Mouse (Mus musculus): ENCODE measurements around the gene Msh5. TPM values are rescaled to one million over a fixed set of nuclear protein-coding genes. Genes with fewer than 3 reads are reported as not detected.
A peak's percentile ranks its signal among the peaks of the same experiment; 100 is the strongest.

Msh5 gene
- 1 to 10 TPM; 1.5 to 1.6 TPM for total RNA-seq (2021)
- long read RNA-seq, partial matches to known transcripts = 0 of 1 reads
- long read RNA-seq, other reads (novel, unspliced or antisense) = 1 of 1 reads

DNA sequence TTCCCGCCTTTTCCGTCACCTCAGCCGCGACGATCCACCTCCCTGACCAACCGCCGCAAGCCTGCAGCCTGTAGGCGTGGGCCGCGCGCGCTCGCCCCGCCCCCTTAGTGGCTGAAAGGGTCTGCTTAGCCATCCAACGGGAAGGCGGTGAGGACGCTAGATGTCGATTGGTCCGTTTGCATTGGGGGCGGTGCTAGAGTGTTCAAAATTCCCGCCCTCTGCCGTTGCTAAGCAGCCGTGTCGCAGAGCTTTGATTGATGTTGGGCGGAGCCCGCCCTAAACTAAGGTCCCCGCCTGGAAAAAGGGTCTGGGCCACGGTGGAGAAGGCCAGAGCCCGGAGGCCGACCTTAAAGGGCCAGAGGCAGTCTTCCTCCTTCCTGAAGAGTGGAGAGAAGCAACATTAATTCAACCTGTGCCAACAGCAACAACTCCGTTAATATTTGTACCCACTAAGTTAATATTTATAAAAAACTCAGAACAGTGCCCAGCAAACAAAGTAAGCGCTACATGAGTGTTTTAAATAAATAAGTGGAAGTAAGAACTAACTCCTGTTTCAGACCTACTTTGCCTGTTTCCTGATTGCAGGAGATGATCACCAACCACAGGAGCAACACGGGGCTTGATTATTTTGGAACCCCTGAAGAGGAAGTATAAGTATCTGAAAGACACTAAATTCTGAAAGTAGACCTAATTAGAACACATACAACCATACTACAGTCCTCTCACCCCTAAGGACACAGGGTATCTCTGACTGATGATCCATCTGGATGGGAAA, at the start of gene Msh5:
TSS of gene Msh5 (minus strand) at position 65 of the 775 bp plus-strand sequence.
- peak; percentile 83 to 93 for DNase-seq (ENCODE audit: low spot score in 2 of 2)

DNA sequence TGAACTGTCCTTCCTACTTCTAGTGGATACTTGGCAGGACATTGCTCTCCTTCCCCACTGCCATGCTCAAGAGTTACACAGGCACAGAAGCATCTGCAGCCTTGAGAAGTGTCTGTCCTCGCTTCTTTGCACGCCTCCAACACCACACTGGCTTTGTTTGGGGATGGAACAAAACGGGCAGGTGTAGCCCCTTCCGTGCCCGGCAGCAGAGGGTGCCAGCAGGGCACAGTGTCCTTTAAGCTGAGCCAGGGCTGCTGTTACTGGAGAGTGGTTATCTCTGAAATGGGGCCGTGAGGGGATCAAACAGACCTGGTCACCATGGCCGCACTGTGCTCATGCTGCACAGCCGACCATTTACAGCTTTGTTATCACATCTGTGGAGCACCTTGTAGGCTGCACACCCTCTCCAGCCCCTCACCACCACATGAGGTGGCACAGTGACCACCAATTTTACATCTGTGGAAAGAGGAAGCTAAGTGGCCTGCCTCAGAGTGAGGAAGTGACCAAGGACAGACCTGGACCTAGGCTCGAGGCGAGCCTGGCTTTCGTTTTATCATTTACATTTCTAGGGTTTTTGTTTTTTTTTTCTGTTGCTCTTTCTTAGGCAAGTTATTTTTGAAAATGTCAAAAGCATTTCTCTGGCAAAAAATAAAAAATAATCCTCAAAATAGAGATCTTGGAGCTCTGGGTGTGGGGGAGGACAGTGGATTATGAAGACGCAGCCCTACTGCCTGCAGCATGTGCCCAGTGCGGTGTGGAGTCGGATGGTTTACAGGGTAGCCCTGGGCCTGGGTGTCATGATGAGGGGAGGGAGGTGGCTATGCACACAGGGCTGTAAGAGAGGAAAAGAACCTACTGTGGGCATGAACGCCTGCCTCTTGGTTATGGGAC, 48.2 kb upstream of the Msh5 start:
- no peak for DNase-seq (ENCODE audit: low spot score in 2 of 2)

DNA sequence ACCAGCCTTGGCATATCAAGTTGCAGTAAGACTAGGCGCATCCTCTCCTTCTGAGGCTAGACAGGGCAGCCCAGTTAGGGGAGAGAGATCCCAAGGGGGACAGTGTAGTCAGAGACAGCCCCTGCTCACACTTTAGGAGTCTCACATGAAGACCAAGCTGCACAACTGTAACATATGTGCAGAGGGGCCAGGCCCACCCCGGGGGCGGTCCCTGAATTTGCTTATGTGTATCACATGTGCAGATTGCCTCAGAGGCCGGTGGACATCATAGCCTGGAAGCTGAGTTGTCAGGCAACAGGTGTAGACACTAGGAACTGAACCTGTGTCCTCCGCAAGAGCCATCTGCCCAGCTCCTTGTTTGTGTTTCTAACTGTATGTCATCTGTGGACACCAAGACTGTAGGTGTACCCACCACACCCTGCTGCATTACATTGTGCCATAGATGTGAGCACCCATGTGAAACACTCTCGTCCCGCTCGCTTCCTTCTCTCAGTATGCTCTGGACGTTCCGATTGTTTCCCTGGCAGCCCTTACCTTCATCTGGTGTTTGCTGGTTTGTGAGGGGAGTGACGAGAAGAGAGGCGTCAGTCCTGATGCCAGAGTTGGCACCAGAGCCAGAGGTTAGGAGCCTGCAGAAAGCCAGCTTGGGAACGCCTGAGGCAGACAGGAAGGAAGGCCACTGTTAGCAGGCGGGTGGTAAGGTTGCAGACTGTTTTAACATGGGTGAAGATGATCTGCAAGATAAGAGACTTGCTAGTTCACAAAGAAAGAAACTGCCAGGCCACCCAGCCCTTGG, 46.1 kb upstream of the Msh5 start:
- DNase-seq (ENCODE audit: low spot score in 2 of 2) = no peak

DNA sequence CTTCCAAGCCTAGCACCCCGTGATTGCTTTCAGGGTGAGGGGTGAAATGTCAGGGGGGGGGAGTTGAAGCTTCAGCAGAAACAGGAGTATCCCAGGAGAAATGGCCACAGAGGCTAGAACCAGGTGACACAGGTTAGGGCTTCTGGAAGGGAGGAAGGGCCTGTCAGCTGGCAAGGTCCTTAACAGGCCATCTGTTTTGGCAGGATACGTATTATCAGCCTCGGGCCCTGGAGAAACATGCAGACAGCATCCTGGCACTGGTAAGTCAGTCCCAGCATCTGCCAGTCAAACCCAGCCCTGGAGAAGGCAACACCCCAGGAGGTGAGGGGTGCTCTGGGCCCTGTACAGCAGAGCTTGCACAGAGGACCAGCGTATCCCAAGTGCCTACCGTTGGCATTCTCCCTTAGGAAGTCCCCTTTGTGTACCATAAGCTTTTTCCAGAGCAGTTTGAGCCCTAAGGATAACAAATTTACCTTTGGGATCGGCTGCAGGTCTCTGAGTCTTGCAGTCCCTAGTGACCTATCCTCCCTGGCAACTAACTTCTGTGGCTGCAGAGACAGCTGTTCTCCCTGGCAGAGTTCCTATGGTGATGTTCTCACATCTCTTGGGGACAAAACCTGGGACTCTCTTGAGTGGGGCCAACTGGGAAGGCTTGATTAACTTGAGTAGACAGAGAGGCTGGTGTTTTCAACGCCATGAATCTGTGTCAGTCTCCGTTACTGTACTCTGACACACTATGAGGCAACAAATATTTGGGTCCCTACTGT, 43.8 kb upstream of the Msh5 start:
- DNase-seq (ENCODE audit: low spot score in 2 of 2) = no peak

DNA sequence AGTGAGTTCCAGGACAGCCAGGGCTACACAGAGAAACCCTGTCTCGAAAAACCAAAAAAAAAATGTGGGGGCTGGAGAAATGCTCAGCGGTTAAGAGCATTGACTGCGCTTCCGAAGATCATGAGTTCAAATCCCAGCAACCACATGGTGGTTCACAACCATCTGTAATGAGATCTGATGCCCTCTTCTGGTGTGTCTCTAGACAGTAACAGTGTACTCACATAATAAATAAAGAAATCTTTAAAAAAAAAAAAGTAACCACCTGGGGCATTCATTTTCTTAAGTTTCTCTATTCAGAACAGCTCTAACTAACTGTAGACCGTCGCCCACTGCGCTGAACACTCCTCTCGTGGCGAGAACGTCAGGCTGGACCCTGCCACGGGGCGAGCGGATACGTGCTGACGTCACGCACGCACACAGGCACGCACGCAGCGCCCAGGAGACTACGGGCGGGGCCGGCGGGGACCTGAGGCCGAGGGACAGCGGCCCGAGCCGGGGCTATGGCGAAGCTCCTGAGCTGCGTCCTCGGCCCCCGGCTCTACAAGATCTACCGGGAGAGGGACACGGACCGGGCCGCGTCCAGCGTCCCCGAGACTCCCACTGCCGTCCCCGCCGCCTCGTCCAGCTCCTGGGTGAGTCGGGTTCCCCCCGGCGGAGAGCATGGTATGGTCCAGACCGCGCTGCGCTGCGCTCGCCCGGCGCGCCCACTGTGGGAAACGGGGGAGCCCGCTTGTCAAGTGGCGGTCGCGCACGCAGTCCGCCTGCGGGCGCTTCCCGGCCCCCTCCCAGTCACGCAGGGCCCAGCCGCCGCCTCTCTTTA, 42.5 kb upstream of the Msh5 start, which contains the start of gene Abhd16a:
TSS of gene Abhd16a (plus strand) at position 439 of the 820 bp plus-strand sequence.
- peak; percentile 92 to 96 for DNase-seq (ENCODE audit: low spot score in 2 of 2)

DNA sequence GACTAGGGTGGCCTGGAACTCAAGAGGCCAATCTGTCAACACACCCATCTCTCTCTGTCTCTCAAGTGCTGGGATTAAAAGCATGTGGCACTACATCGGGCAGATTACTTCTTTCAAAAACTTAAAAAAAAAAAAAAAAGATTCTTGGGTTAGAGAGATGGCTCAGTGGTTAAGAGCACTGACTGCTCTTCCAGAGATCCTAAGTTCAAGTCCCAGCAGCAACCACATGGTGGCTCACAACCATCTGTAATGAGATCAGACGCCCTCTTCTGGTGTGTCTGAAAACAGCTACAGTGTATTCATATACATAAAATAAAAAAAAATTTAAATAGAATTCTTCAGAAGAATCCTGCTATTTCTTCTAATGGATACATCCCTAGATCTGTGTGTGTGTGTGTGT, 41.6 kb upstream of the Msh5 start:
- no peak for DNase-seq (ENCODE audit: low spot score in 2 of 2)

DNA sequence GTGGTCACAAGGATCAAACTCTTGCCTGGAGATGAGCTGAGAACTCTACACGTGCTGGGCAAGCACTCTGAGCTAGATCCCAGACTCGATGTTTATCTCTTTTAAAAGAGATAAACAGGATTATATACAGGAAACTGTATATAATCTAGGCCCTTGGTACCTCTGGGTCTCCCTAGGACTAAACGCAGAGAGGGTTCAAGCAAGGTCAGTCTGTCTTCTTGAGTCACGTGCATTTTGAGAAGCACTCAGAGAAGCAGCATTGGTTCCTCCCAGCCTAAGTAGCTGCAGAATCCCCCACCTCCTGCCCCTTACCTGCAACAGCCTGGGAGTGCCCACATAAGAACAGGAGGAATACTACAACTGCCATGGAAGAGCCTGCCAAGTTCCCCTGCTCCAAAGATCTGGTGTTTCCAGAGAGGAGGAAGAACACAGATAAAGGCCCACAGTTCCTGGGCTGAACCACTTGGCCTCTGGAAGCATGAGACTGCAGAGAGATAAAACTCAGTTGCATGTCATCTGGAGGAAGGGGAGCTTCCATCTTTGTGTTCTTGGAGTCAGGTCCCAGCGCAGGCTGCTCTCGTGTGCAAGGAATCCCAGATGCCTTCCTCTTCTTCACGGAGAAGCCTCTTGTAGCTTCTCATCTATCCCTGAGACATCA, 38.8 kb upstream of the Msh5 start, which contains the start of gene Ly6g6f:
TSS of gene Ly6g6f (minus strand) at position 403 of the 658 bp plus-strand sequence.
- DNase-seq (ENCODE audit: low spot score in 2 of 2) = no peak

DNA sequence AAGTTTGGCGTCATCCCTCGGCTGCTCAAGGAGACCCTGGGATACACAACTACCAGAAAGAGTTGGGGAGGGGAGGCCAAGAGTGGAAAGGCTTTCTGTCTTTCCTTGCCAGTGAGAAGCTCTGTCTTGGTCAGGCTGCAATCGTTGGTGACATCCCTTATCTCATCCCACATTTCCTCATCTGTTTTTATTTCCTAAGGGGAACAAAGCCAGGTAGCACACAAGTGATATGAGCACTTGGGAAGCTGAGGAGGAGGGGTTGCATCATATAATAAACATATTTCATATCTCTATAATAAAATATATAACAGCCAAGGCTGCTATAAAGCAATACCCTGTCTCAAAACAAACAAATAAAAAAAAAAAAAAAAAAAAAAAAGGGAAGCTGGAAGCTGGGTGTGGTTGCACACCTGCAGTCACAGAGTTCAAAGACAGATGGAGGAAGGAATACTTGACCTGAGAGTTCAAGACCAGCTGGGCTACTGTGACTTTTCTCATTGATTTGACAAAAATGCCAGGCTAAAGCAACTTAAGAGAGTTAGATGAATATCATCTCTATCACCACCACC, 37.5 kb upstream of the Msh5 start:
- no peak for DNase-seq (ENCODE audit: low spot score in 2 of 2)

DNA sequence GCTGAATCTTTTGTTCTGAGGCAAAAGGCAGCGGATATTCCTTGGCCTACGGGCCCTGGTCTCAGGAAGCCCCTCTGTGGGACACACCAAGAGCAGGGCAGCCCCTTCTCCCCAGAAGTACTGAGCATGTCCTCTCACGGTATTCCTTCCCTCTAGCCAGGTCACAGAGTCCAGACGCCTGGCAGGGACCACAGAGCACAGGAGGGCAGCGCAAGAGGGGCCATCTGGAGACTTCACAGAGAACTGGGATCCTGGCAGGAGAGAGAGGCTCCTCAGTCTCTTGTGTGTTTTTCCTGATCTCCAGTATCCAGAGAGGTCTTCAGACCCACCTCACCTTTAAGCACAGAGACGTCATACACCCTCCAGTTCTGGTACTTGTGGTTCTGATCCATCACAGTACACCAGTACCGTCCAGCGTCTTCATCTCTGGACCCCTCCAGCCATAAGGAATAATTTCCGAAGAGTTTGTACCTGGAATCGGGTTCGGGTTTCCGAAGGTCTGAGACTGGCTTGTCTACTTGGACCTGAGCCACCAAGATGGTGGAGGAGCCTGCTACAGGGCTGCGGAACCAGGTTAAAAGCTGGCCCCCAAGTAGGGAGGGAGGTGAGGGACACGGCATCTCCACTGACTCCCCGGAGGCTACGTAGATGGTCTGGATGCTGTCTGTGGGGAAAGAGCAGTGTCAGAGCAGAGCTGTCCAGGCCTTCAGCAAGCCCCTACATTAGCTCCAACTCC, 36.5 kb upstream of the Msh5 start:
- no peak for DNase-seq (ENCODE audit: low spot score in 2 of 2)

DNA sequence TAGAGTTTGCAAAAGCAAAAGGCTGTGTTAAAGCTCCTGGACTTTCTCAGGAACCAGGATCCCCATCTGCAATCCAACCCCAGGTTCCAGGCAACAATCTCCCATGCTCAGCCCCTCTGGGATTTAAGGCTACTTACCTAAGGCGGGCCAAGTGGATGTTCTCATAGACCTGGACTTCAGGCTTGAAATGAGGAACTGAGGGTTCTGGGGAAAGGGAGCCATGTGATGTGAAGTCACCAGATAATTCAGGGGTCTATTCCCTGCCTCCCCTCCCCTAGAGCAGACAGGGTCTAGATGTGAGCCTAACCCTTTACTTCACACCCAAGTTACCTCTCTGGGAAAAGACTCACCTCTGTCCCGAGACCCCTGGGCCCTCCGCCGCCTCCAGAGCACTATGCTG, 34.2 kb upstream of the Msh5 start:
- no peak for DNase-seq (ENCODE audit: low spot score in 2 of 2)

DNA sequence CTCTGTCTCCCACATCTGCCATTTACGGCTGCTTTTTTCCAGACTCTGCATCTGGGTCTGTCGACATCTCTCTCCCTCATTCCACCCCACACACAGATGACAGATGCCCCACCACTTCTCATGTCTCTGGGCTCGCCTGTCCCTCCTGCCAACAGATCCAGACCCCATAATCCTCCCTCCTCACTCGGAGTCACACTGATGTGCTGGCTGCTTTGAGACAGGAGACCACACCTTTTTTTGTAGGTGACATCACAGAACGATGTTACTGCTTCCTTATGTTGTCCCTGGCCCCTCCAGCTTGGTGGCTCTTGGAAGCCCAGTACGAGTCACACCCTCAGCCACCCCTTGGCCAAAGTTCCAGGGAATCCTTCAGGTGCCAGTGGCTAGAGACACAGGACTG, 33.7 kb upstream of the Msh5 start:
- no peak for DNase-seq (ENCODE audit: low spot score in 2 of 2)

DNA sequence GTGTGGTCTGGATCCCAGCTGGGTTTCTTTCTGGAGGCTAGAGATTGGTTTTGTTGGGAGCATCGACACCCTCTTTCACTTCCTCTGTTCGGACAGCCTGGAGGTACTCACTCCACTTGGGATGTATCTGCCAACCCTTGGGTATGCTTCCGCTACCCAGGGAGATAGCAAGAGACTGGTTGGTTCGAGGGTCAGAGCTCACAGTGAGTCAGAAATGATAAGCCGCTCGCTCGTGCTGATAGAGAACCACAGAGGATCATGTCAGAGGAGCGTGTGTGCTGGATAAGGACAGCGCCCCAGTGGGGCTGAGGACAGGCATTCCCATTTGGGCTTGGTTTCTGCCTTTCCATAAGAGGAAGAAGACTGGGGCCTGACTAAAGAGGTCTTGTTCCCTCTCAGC, 33.2 kb upstream of the Msh5 start:
- no peak for DNase-seq (ENCODE audit: low spot score in 2 of 2)

DNA sequence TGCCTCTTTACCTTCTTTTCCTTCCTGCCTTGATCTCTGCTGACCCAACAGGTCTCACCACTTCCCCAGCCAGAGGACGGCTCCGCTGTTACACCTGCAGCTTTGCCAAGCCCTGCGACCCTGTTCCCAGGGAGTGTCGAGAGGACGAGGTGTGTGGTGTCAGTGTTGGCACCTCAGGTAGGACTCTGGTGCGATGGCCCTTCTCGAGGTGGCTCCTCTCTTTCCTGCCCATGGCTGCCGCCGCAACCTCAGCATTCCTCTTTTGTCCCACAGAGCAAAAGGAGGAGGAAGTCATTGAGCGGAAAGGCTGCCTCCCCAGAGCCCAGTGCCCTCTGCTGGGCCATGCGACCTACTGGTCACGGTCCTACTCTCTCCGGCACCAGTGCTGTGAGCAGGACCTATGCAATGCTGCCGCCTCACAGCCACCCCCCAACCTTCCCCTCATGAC, 31.3 kb upstream of the Msh5 start, which contains the start of gene Ly6g6d:
TSS of gene Ly6g6d (minus strand) at position 280 of the 448 bp plus-strand sequence.
- no peak for DNase-seq (ENCODE audit: low spot score in 2 of 2)

DNA sequence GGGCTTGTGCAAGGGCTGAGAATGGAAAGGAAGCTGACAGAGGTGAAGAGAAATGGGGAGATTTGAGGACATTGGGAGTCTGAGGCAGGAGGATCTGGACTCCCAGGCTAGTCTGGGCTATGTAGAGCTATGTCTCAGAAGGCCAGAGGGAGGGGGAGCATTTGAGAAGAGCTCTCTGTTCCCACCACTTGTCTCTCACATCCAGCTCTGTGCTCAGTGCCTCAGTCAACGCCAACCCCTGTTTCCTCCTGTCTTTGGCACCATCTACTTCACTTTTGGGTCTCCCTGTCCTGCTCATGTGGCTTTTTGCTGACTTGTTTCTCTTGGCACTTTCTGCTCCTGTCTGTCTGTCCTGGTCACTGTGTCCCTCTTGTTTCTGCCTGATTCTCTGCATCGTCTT, 30.7 kb upstream of the Msh5 start:
- DNase-seq (ENCODE audit: low spot score in 2 of 2) = no peak

DNA sequence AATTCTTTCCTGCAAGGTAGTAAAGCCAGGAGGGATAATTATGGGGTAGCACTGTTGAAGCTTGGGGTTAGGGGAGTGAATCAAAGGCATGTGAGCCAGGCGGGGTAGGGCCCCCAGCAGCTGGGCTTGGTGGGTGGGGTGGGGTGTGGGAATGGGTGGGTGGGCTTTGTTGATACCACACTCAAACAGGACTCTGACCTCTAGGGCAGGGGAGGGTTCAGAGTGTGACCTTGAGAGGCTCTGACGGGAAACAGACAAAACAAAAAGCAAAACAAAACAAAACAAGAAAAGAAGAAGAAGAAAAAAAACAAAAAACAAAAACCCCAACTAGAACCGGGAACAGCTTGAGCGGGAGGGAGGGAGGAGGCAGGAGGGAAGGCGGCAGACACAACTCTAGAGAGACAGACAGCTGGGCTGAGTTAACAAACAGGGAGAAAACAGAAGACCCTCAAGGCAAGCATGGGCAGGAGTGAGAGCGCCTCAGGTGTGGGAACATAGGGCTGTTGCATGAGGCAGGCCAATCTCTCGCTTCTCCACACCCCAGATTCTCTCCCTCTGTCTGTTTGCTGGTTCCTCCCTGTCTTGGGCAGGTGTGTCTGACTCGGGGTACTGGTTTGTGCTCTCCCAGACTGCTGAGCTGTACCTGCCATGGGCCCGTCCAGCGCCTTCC, 30.1 kb upstream of the Msh5 start, which contains the start of gene Ly6g6e:
TSS of gene Ly6g6e (plus strand) at position 396 of the 670 bp plus-strand sequence.
- no peak for DNase-seq (ENCODE audit: low spot score in 2 of 2)

DNA sequence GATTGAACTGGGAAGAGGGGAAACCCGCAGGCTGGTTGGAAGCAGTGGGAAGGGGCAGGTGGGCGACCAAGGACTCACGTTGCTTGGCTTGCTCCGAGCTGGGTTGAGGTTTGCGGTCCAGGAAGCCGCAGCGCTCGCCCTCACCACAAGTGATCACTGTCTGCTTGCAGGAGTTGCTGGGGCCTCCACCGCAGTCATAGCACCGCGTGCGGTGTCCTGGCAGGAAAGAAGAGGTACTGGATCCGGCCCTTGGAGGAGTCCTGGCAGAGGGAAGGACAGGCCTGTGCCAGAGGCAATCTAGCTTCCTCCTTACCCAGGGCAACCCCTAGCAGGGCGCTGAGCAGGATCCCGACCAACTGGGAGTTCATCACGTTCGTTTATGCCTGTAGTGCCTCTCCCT, 27.6 kb upstream of the Msh5 start:
- DNase-seq (ENCODE audit: low spot score in 2 of 2) = no peak

DNA sequence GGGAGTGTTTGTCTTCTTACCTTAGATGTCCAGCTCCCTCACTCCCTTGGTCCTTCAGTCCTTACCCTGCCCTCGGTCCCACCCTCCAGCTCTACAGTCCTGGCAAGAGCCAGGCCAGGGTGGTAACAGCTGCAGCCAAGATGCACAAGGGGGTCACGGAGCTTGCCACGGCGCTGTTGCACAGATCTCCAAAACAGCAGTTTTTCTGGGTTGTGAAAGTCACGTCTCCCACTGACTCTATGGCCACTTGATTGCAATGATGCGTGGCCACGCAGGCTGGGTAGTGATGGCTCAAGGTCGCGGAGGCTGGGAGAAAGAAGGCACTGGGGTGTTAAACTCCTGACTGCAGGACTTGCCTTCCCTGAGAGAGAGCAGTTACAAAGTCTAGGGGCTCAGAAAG, 24.9 kb upstream of the Msh5 start:
- no peak for DNase-seq (ENCODE audit: low spot score in 2 of 2)
